Mouse (Mus musculus) ES-Bruce4 (cell line): ENCODE results near the gene Gnl1. TPM values are rescaled to one million over a fixed set of nuclear protein-coding genes. Genes with fewer than 3 reads are reported as not detected.

ENCODE experiments used
- H3K27ac ChIP-seq: 2 replicates; pipeline ENCODE4 v1.5.1; 2012; ENCODE audit warnings: low read length, inconsistent platforms; ENCODE audit not compliant: insufficient read depth
- H3K27me3 ChIP-seq: 2 replicates; pipeline ENCODE4 v1.6.1; 2012; ENCODE audit warnings: mild to moderate bottlenecking, low read length, inconsistent platforms; ENCODE audit not compliant: control insufficient read depth, poor library complexity, insufficient read depth, severe bottlenecking
- H3K36me3 ChIP-seq: 2 replicates; pipeline ENCODE4 v1.6.1; 2012; ENCODE audit warnings: inconsistent platforms, mild to moderate bottlenecking, low read length, moderate library complexity; ENCODE audit not compliant: control insufficient read depth, poor library complexity, insufficient read depth, severe bottlenecking
- H3K4me1 ChIP-seq: one replicate; pipeline ENCODE4 v1.8.1; 2011; ENCODE audit warnings: low read length; ENCODE audit not compliant: control insufficient read depth, insufficient read depth
- H3K4me3 ChIP-seq: 2 replicates; pipeline ENCODE4 v1.5.1; 2011; ENCODE audit warnings: low read depth, mild to moderate bottlenecking, low read length
- H3K9ac ChIP-seq: 2 replicates; pipeline ENCODE4 v1.6.1; 2012; ENCODE audit warnings: low read depth, mild to moderate bottlenecking, inconsistent platforms; ENCODE audit not compliant: poor library complexity, severe bottlenecking
- H3K9me3 ChIP-seq: replicated peaks from 2 replicates; pipeline ENCODE4 v1.6.1; 2012; ENCODE audit warnings: mild to moderate bottlenecking, low read length, inconsistent platforms; ENCODE audit not compliant: control insufficient read depth, poor library complexity, insufficient read depth, severe bottlenecking
- CTCF ChIP-seq: IDR thresholded peaks from one replicate; pipeline ENCODE4 v1.8.1; 2011; ENCODE audit warnings: low read depth, low read length
- EP300 ChIP-seq: IDR thresholded peaks from 2 replicates; pipeline ENCODE4 v1.6.1; 2011; ENCODE audit warnings: low read depth, low read length; ENCODE audit not compliant: insufficient read depth
- POLR2A ChIP-seq: IDR thresholded peaks from one replicate; pipeline ENCODE4 v1.8.1; 2011; ENCODE audit warnings: low read length; ENCODE audit not compliant: insufficient read depth
- polyA plus RNA-seq: library from polyadenylated mRNA; stranded (reverse); fragments of >200 nt; gene quantifications from 2 replicates; pipeline ENCODE4 v1.2.4, GENCODE M21; 2011; ENCODE audit warnings: low read depth; ENCODE audit not compliant: missing spikeins, insufficient read depth, insufficient read length

Gene Gnl1
- polyA plus RNA-seq, 1 experiment: 37.0 TPM

GRCm38 (mm10) chr17:35997713-35998510, 18.3 kb downstream of the Gnl1 start:
- Histone ChIP-seq H3K27ac (no peak overlapping the region), H3K9me3 (peaks cover 32% of the 10 kb centered on the region), H3K4me1 (no peaks in the 10 kb centered on the region), H3K27me3 (no peaks in the 10 kb centered on the region), H3K36me3 (peaks cover 3% of the 10 kb centered on the region; the same call in 1 of the 2 replicates), H3K4me3 (no peak overlapping the region), H3K9ac (no peak overlapping the region)
- no peak for TF ChIP-seq POLR2A
- TF ChIP-seq CTCF: no peak
- no peak for TF ChIP-seq EP300

- H3K27ac ChIP-seq: no peak overlapping the region
- no peaks in the 10 kb centered on the region for H3K4me1 ChIP-seq
- TF ChIP-seq POLR2A (no peak), EP300 (no peak), CTCF (no peak)
- no peaks in the 10 kb centered on the region for H3K27me3 ChIP-seq
- H3K4me3 ChIP-seq: no peak overlapping the region
- H3K9me3 ChIP-seq: peaks cover 37% of the 10 kb centered on the region
- peaks cover 3% of the 10 kb centered on the region for H3K36me3 ChIP-seq
- no peak overlapping the region for H3K9ac ChIP-seq
Measured at GRCm38 (mm10) chr17:35998545-35999305, 19.1 kb downstream of the Gnl1 start.

- H3K36me3 ChIP-seq: peaks cover 3% of the 10 kb centered on the region
- H3K27me3 ChIP-seq: no peaks in the 10 kb centered on the region
- H3K4me1 ChIP-seq: no peaks in the 10 kb centered on the region
- no peak overlapping the region for H3K27ac ChIP-seq
- H3K9me3 ChIP-seq: peaks cover 43% of the 10 kb centered on the region
- H3K9ac ChIP-seq: no peak overlapping the region
- no peak overlapping the region for H3K4me3 ChIP-seq
- TF ChIP-seq POLR2A: no peak
Measured at GRCm38 (mm10) chr17:35999356-35999755, 19.7 kb downstream of the Gnl1 start.

- H3K36me3 ChIP-seq: peaks cover 3% of the 10 kb centered on the region
- no peaks in the 10 kb centered on the region for H3K4me1 ChIP-seq
- no peaks in the 10 kb centered on the region for H3K27me3 ChIP-seq
- TF ChIP-seq EP300 (no peak), POLR2A (no peak), CTCF (no peak)
- no peak overlapping the region for H3K9ac ChIP-seq
- H3K27ac ChIP-seq: no peak overlapping the region
- H3K4me3 ChIP-seq: no peak overlapping the region
- peaks cover 53% of the 10 kb centered on the region for H3K9me3 ChIP-seq
Measured at GRCm38 (mm10) chr17:36000349-36000748, 20.7 kb downstream of the Gnl1 start.

- Histone ChIP-seq H3K27me3 (no peaks in the 10 kb centered on the region), H3K36me3 (peaks cover 3% of the 10 kb centered on the region), H3K9ac (no peak overlapping the region), H3K4me3 (no peak overlapping the region), H3K9me3 (peaks cover 63% of the 10 kb centered on the region), H3K4me1 (no peaks in the 10 kb centered on the region), H3K27ac (no peak overlapping the region)
- TF ChIP-seq CTCF: no peak
- no peak for TF ChIP-seq EP300
- no peak for TF ChIP-seq POLR2A
Measured at GRCm38 (mm10) chr17:36001121-36001897, 21.7 kb downstream of the Gnl1 start.
